Mouse (Mus musculus) midbrain, postnatal 0 days (tissue): ENCODE results near the gene Guca1a. TPM values are rescaled to one million over a fixed set of nuclear protein-coding genes. Genes with fewer than 3 reads are reported as not detected.

ENCODE experiments used
- ATAC-seq: fragments of 200-750 bp; cut with Nextera tagmentation; 2 replicates; pipeline ENCODE4 v1.8.0; 2017; ENCODE audit warnings: moderate number of reproducible peaks, mild to moderate bottlenecking, moderate TSS enrichment, moderate library complexity; ENCODE audit not compliant: low FRiP score
- DNase-seq: peaks from one replicate; pipeline ENCODE4 v3.0.0-alpha.2; 2015; ENCODE audit warnings: low spot score
- H3K27ac ChIP-seq: fragments of 300-500 bp; sonication (generic); 2 replicates; pipeline ENCODE4 v1.5.1; 2014; ENCODE audit warnings: low read depth, mild to moderate bottlenecking, low read length, mixed read lengths
- H3K27me3 ChIP-seq: fragments of 300-500 bp; sonication (generic); 2 replicates; pipeline ENCODE4 v1.6.1; 2014; ENCODE audit warnings: low read length, control low read depth, mixed read lengths; ENCODE audit not compliant: insufficient read depth
- H3K36me3 ChIP-seq: fragments of 300-500 bp; sonication (generic); 2 replicates; pipeline ENCODE4 v1.6.1; 2014; ENCODE audit warnings: low read length, control low read depth, mixed read lengths; ENCODE audit not compliant: insufficient read depth
- H3K4me1 ChIP-seq: fragments of 300-500 bp; sonication (generic); 2 replicates; pipeline ENCODE4 v1.6.1; 2014; ENCODE audit warnings: mild to moderate bottlenecking, control low read depth, antibody characterized with exemption, low read length, mixed read lengths; ENCODE audit not compliant: insufficient read depth
- H3K4me2 ChIP-seq: fragments of 300-500 bp; sonication (generic); 2 replicates; pipeline ENCODE4 v1.6.1; 2014; ENCODE audit warnings: low read depth, mild to moderate bottlenecking, low read length, mixed read lengths; ENCODE audit not compliant: poor library complexity, severe bottlenecking
- H3K4me3 ChIP-seq: fragments of 300-500 bp; sonication (generic); 2 replicates; pipeline ENCODE4 v1.5.1; 2014; ENCODE audit warnings: low read depth, mild to moderate bottlenecking, low read length, moderate library complexity
- H3K9ac ChIP-seq: fragments of 300-500 bp; sonication (generic); replicated peaks from 2 replicates; pipeline ENCODE4 v1.6.1; 2014; ENCODE audit warnings: mild to moderate bottlenecking, low read length, moderate library complexity, mixed read lengths; ENCODE audit not compliant: poor library complexity, severe bottlenecking
- H3K9me3 ChIP-seq: fragments of 300-500 bp; sonication (generic); 2 replicates; pipeline ENCODE4 v1.6.1; 2016; ENCODE audit warnings: low read length, control low read depth
- CTCF ChIP-seq: IDR thresholded peaks from 2 replicates; pipeline ENCODE4 v1.5.1; 2016; ENCODE audit warnings: antibody characterized with exemption, mild to moderate bottlenecking
- WGBS: fragments of 180-500 bp; shearing (Covaris S2); extraction: QIAGEN DNeasy Blood & Tissue Kit; methylation state at CpG from one replicate; pipeline ENCODE4 v1.1.7; 2014; 5-methylcytosine and 5-hydroxymethylcytosine counted together
- polyA plus RNA-seq: library from polyadenylated mRNA; unstranded; fragments of >200 nt; fragmentation: Nextera tagmentation; extraction: Ambion mirVana; gene quantifications from 2 replicates; pipeline ENCODE4 v1.2.1, GENCODE M21; 2015
- total RNA-seq: library from RNA; depleted of rRNA; stranded (reverse); fragments of >200 nt; gene quantifications from 2 replicates; pipeline ENCODE4 v1.2.3, GENCODE M21; 2014

Guca1a gene
- total and polyA plus RNA-seq, 2 experiments from 2014 or later: 1.3 TPM; not detected in 1

- no peak for DNase-seq
- ATAC-seq: no peak
- Histone ChIP-seq H3K9me3 (no peaks in the 10 kb centered on the region), H3K9ac (no peak overlapping the region), H3K4me1 (no peaks in the 10 kb centered on the region), H3K36me3 (peaks cover 46% of the 10 kb centered on the region), H3K27ac (no peak overlapping the region), H3K4me3 (no peak overlapping the region), H3K27me3 (no peaks in the 10 kb centered on the region), H3K4me2 (no peak overlapping the region)
- no peak for TF ChIP-seq CTCF
- 89% methylated on average over 6 of the region's 6 CpGs for WGBS
Measured at GRCm38 (mm10) chr17:47373991-47374390, 26.4 kb downstream of the Guca1a start.

- H3K9me3 ChIP-seq: no peaks in the 10 kb centered on the region
- no peak overlapping the region for H3K9ac ChIP-seq
- WGBS: 7% methylated on average over 4 of the region's 4 CpGs
- no peaks in the 10 kb centered on the region for H3K4me1 ChIP-seq
- peak; percentile 94 for TF ChIP-seq CTCF
- no peak overlapping the region for H3K4me2 ChIP-seq
- peak; percentile 83 for DNase-seq
- ATAC-seq: peak; percentile 70; the same call in 1 of the 2 replicates
- H3K27me3 ChIP-seq: no peaks in the 10 kb centered on the region
- peaks cover 38% of the 10 kb centered on the region for H3K36me3 ChIP-seq
- no peak overlapping the region for H3K27ac ChIP-seq
- H3K4me3 ChIP-seq: no peak overlapping the region
Measured at GRCm38 (mm10) chr17:47371451-47371850, 28.9 kb downstream of the Guca1a start.

GRCm38 (mm10) chr17:47369087-47369443, 31.3 kb downstream of the Guca1a start:
- peaks cover 17% of the 10 kb centered on the region for H3K36me3 ChIP-seq
- peak overlapping the region; percentile 71 for H3K9ac ChIP-seq
- no peaks in the 10 kb centered on the region for H3K4me1 ChIP-seq
- DNase-seq (no peak), ATAC-seq (peak; percentile 73)
- H3K4me3 ChIP-seq: peak overlapping the region; percentile 64
- no peaks in the 10 kb centered on the region for H3K27me3 ChIP-seq
- under 1% methylated on average over 20 of the region's 20 CpGs for WGBS
- peak overlapping the region; percentile 80; the same call in 1 of the 2 replicates for H3K27ac ChIP-seq
- H3K9me3 ChIP-seq: no peaks in the 10 kb centered on the region
- no peak for TF ChIP-seq CTCF
- peak overlapping the region; percentile 83 for H3K4me2 ChIP-seq

GRCm38 (mm10) chr17:47368401-47369086, 31.8 kb downstream of the Guca1a start, which contains the start of gene Mrps10:
Gene Mrps10, plus strand, starts transcription at chr17:47368887.
- peak within 1 kb of the TSS; percentile 80 for H3K27ac ChIP-seq
- H3K9me3 ChIP-seq: no peaks in the 10 kb centered on the region
- peak within 1 kb of the TSS; percentile 71 for H3K9ac ChIP-seq
- no peaks in the 10 kb centered on the region for H3K4me1 ChIP-seq
- TF ChIP-seq CTCF: peak; percentile 1; the same call in 1 of the 2 replicates
- WGBS: 3% methylated on average over 35 of the region's 35 CpGs
- ATAC-seq: peak; percentile 92
- H3K36me3 ChIP-seq: peaks cover 14% of the 10 kb centered on the region
- peak within 1 kb of the TSS; percentile 64 for H3K4me3 ChIP-seq
- H3K4me2 ChIP-seq: peak within 1 kb of the TSS; percentile 83
- DNase-seq: peak; percentile 97
- no peaks in the 10 kb centered on the region for H3K27me3 ChIP-seq

- peaks cover 17% of the 10 kb centered on the region for H3K36me3 ChIP-seq
- ATAC-seq (no peak), DNase-seq (no peak)
- no peaks in the 10 kb centered on the region for H3K9me3 ChIP-seq
- H3K4me3 ChIP-seq: no peak overlapping the region
- H3K4me2 ChIP-seq: no peak overlapping the region
- H3K4me1 ChIP-seq: no peaks in the 10 kb centered on the region
- WGBS: 76% methylated on average over 11 of the region's 11 CpGs
- TF ChIP-seq CTCF: no peak
- H3K27ac ChIP-seq: no peak overlapping the region
- no peak overlapping the region for H3K9ac ChIP-seq
- H3K27me3 ChIP-seq: no peaks in the 10 kb centered on the region
Measured at GRCm38 (mm10) chr17:47361343-47361742, 39.0 kb downstream of the Guca1a start.

GRCm38 (mm10) chr17:47359964-47360363, 40.4 kb downstream of the Guca1a start:
- 40% methylated on average over 6 of the region's 6 CpGs for WGBS
- Histone ChIP-seq H3K27ac (no peak overlapping the region), H3K9me3 (no peaks in the 10 kb centered on the region), H3K4me2 (no peak overlapping the region), H3K4me3 (no peak overlapping the region), H3K27me3 (no peaks in the 10 kb centered on the region), H3K36me3 (peaks cover 20% of the 10 kb centered on the region), H3K4me1 (no peaks in the 10 kb centered on the region), H3K9ac (no peak overlapping the region)
- no peak for ATAC-seq
- TF ChIP-seq CTCF: peak; percentile 59
- DNase-seq: peak; percentile 11
